13 mouse cellular contexts compared by ENCODE assay signal in the genomic region with DNA sequence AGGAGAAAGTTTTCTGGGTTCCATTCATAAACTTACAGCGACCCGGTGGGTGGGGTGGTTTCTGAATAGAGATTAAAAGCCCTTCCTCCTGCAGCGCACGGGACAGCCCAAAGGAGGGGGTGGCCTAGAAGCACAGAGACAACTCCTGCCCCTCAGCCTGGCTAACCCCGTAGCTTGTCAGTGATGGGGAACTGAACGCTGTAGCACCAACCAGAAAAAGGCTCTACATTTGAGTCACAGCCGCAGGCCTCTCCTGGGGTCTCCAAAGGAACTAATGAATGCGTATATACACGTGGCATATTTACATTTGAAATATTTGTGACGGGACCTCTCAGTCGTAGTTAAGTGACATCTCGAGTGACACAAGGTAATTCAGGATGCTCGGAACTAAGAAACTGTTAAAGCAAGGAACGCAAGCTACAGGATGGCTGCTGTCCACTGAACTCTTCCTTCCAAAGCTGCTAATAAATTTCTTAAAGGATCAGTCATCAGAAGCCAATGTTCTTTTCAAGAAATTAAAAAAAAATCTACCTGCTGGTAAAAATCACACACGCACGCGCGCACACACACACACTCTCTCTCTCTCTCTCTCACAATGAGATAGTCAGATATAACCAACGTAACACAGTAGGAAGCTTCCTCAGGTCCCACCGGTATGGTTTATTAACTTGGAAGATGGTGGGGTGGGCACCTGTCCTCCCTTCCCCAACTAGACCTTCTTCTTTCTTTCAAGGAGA. TPM values are rescaled to one million over a fixed set of nuclear protein-coding genes. Genes with fewer than 3 reads are reported as not detected.
DNase-seq lines count a peak whose midpoint lies in the region; ATAC-seq lines count a peak whose summit lies in the region.
"Had no signal": no experiment of that assay in that cellular context is flagged by ENCODE, and none has a peak within 500 bp of the region (broad histone marks: within the 10 kb centered on the region; RNA-seq: fewer than 3 reads in every experiment).

No protein-coding gene starts in this region.

- H3K27ac ChIP-seq in heart, embryonic 15.5 days: peak overlapping the region; percentile 96
- no peak overlapping the region for H3K27ac ChIP-seq in midbrain, embryonic 15.5 days
- H3K27ac ChIP-seq in midbrain, embryonic 10.5 days (replicated peaks): no peak overlapping the region
- H3K27ac ChIP-seq: forebrain, embryonic 12.5 days; intestine, embryonic 15.5 days had no signal

- H3K4me2 ChIP-seq in heart, embryonic 15.5 days: peak overlapping the region; percentile 49
- peak overlapping the region; percentile 12; the same call in 1 of the 2 replicates for H3K4me2 ChIP-seq in midbrain, embryonic 15.5 days
- H3K4me2 ChIP-seq: forebrain, embryonic 12.5 days; intestine, embryonic 15.5 days had no signal

- no peaks in the 10 kb centered on the region for H3K36me3 ChIP-seq in heart, embryonic 15.5 days
- no peaks in the 10 kb centered on the region for H3K36me3 ChIP-seq in midbrain, embryonic 15.5 days (replicated peaks)
- H3K36me3 ChIP-seq in midbrain, embryonic 10.5 days: no peaks in the 10 kb centered on the region
- H3K36me3 ChIP-seq: forebrain, embryonic 12.5 days; intestine, embryonic 15.5 days had no signal

- H3K4me1 ChIP-seq in heart, embryonic 15.5 days (replicated peaks): peaks cover 87% of the 10 kb centered on the region
- peaks cover 47% of the 10 kb centered on the region for H3K4me1 ChIP-seq in midbrain, embryonic 15.5 days
- peaks cover 59% of the 10 kb centered on the region for H3K4me1 ChIP-seq in midbrain, embryonic 10.5 days

- no peaks in the 10 kb centered on the region for H3K27me3 ChIP-seq in heart, embryonic 15.5 days
- H3K27me3 ChIP-seq in midbrain, embryonic 15.5 days (replicated peaks): no peaks in the 10 kb centered on the region
- peaks cover 11% of the 10 kb centered on the region for H3K27me3 ChIP-seq in midbrain, embryonic 10.5 days (ENCODE audit: low read depth, poor library complexity, severe bottlenecking)
- H3K27me3 ChIP-seq: intestine, embryonic 15.5 days had no signal

- ATAC-seq in heart, embryonic 15.5 days (replicated peaks; ENCODE audit: insufficient number of reproducible peaks, insufficient read depth, low FRiP score, low read depth): no peak
- ATAC-seq in midbrain, embryonic 15.5 days (replicated peaks): no peak
- ATAC-seq: intestine, embryonic 15.5 days had no signal

- DNase-seq in cerebellum, adult 11 months: peak; percentile 15
- no peak for DNase-seq in cerebellum, postnatal 4 days (ENCODE audit: low spot score in 2 of 2)
- no peak for DNase-seq in heart, postnatal 4 days
- DNase-seq in midbrain, embryonic 10.5 days (ENCODE audit: low spot score): no peak
- DNase-seq in urinary bladder, postnatal 36 days (ENCODE audit: low spot score in 2 of 2): no peak
- DNase-seq in kidney, adult 8-10 months: no peak
- DNase-seq: kidney, postnatal 10 days; layer of hippocampus, adult 9-11 months; lung, adult 2 months had no signal

- H3K4me3 ChIP-seq in heart, embryonic 15.5 days: no peak overlapping the region
- H3K4me3 ChIP-seq in midbrain, embryonic 15.5 days: no peak overlapping the region
- H3K4me3 ChIP-seq in midbrain, embryonic 10.5 days: no peak overlapping the region
- H3K4me3 ChIP-seq: forebrain, embryonic 12.5 days; intestine, embryonic 15.5 days had no signal

- no peaks in the 10 kb centered on the region for H3K9me3 ChIP-seq in heart, embryonic 15.5 days (replicated peaks)
- H3K9me3 ChIP-seq in midbrain, embryonic 15.5 days: no peaks in the 10 kb centered on the region
- H3K9me3 ChIP-seq in midbrain, embryonic 10.5 days (replicated peaks): no peaks in the 10 kb centered on the region
- H3K9me3 ChIP-seq: forebrain, embryonic 12.5 days; intestine, embryonic 15.5 days had no signal

- H3K9ac ChIP-seq in heart, embryonic 15.5 days: no peak overlapping the region
- no peak overlapping the region for H3K9ac ChIP-seq in midbrain, embryonic 15.5 days
- H3K9ac ChIP-seq: forebrain, embryonic 12.5 days; intestine, embryonic 15.5 days had no signal

- 54% methylated on average over 20 of the region's 20 CpGs for WGBS in heart, embryonic 15.5 days
- 31% methylated on average over 20 of the region's 20 CpGs for WGBS in midbrain, embryonic 15.5 days
- 47% methylated on average over 20 of the region's 20 CpGs for WGBS in midbrain, embryonic 10.5 days

RNA-seq across cellular contexts. Expression of gene Hk1, which starts 44.9 kb away (rescaled TPM):
- 186 and 190 TPM in 2 replicates for polyA plus RNA-seq in heart, embryonic 15.5 days (2015; fragmentation: Nextera tagmentation; extraction: Ambion mirVana)
- total RNA-seq in heart, postnatal 4 days (2021): 100 to 1,000 TPM; 235 to 242 TPM
- polyA plus RNA-seq in midbrain, embryonic 15.5 days (2015; fragmentation: Nextera tagmentation; extraction: Ambion mirVana): 126 and 135 TPM in 2 replicates
- 27.0 and 34.9 TPM in 2 replicates for polyA plus RNA-seq in midbrain, embryonic 10.5 days (2016; fragmentation: Nextera tagmentation; extraction: Ambion mirVana)
